Mouse (Mus musculus) spleen, adult 2 months (tissue): ENCODE results near the gene Sdc4.

Source experiments
- CTCF ChIP-seq: fragments of 200-500 bp; IDR thresholded peaks from 2 replicates; pipeline ENCODE4 v1.5.1; 2011; ENCODE audit warnings: mild to moderate bottlenecking, inconsistent platforms; ENCODE audit not compliant: insufficient read depth, insufficient read length, insufficient replicate concordance; ENCODE audit errors: extremely low read depth
- POLR2A ChIP-seq: fragments of 200-500 bp; IDR thresholded peaks from 2 replicates; pipeline ENCODE4 v1.6.1; 2011; ENCODE audit warnings: low read depth, low read length, inconsistent platforms

- no peak for TF ChIP-seq CTCF
- TF ChIP-seq POLR2A, result no peak
Measured at GRCm38 (mm10) chr2:164441731-164442130, 2.0 kb downstream of the Sdc4 start.
